Mouse (Mus musculus) midbrain, postnatal 0 days (tissue): ENCODE data around the gene Rimkla. TPM values are rescaled to one million over a fixed set of nuclear protein-coding genes. Genes with fewer than 3 reads are reported as not detected.

Source experiments
- ATAC-seq: fragments of 200-750 bp; cut with Nextera tagmentation; 2 replicates; pipeline ENCODE4 v1.8.0; 2017; ENCODE audit warnings: moderate number of reproducible peaks, mild to moderate bottlenecking, moderate TSS enrichment, moderate library complexity; ENCODE audit not compliant: low FRiP score
- DNase-seq: peaks from one replicate; pipeline ENCODE4 v3.0.0-alpha.2; 2015; ENCODE audit warnings: low spot score
- H3K27ac ChIP-seq: fragments of 300-500 bp; sonication (generic); 2 replicates; pipeline ENCODE4 v1.5.1; 2014; ENCODE audit warnings: low read depth, mild to moderate bottlenecking, low read length, mixed read lengths
- H3K27me3 ChIP-seq: fragments of 300-500 bp; sonication (generic); 2 replicates; pipeline ENCODE4 v1.6.1; 2014; ENCODE audit warnings: low read length, control low read depth, mixed read lengths; ENCODE audit not compliant: insufficient read depth
- H3K36me3 ChIP-seq: fragments of 300-500 bp; sonication (generic); 2 replicates; pipeline ENCODE4 v1.6.1; 2014; ENCODE audit warnings: low read length, control low read depth, mixed read lengths; ENCODE audit not compliant: insufficient read depth
- H3K4me1 ChIP-seq: fragments of 300-500 bp; sonication (generic); 2 replicates; pipeline ENCODE4 v1.6.1; 2014; ENCODE audit warnings: mild to moderate bottlenecking, control low read depth, antibody characterized with exemption, low read length, mixed read lengths; ENCODE audit not compliant: insufficient read depth
- H3K4me2 ChIP-seq: fragments of 300-500 bp; sonication (generic); 2 replicates; pipeline ENCODE4 v1.6.1; 2014; ENCODE audit warnings: low read depth, mild to moderate bottlenecking, low read length, mixed read lengths; ENCODE audit not compliant: poor library complexity, severe bottlenecking
- H3K4me3 ChIP-seq: fragments of 300-500 bp; sonication (generic); 2 replicates; pipeline ENCODE4 v1.5.1; 2014; ENCODE audit warnings: low read depth, mild to moderate bottlenecking, low read length, moderate library complexity
- H3K9ac ChIP-seq: fragments of 300-500 bp; sonication (generic); replicated peaks from 2 replicates; pipeline ENCODE4 v1.6.1; 2014; ENCODE audit warnings: mild to moderate bottlenecking, low read length, moderate library complexity, mixed read lengths; ENCODE audit not compliant: poor library complexity, severe bottlenecking
- H3K9me3 ChIP-seq: fragments of 300-500 bp; sonication (generic); 2 replicates; pipeline ENCODE4 v1.6.1; 2016; ENCODE audit warnings: low read length, control low read depth
- CTCF ChIP-seq: IDR thresholded peaks from 2 replicates; pipeline ENCODE4 v1.5.1; 2016; ENCODE audit warnings: antibody characterized with exemption, mild to moderate bottlenecking
- WGBS: fragments of 180-500 bp; shearing (Covaris S2); extraction: QIAGEN DNeasy Blood & Tissue Kit; methylation state at CpG from one replicate; pipeline ENCODE4 v1.1.7; 2014; 5-methylcytosine and 5-hydroxymethylcytosine counted together
- polyA plus RNA-seq: library from polyadenylated mRNA; unstranded; fragments of >200 nt; fragmentation: Nextera tagmentation; extraction: Ambion mirVana; gene quantifications from 2 replicates; pipeline ENCODE4 v1.2.1, GENCODE M21; 2015
- total RNA-seq: library from RNA; depleted of rRNA; stranded (reverse); fragments of >200 nt; gene quantifications from 2 replicates; pipeline ENCODE4 v1.2.3, GENCODE M21; 2014

Gene Rimkla
- total and polyA plus RNA-seq, 2 experiments from 2014 or later: 25.8 to 45.3 TPM

DNA sequence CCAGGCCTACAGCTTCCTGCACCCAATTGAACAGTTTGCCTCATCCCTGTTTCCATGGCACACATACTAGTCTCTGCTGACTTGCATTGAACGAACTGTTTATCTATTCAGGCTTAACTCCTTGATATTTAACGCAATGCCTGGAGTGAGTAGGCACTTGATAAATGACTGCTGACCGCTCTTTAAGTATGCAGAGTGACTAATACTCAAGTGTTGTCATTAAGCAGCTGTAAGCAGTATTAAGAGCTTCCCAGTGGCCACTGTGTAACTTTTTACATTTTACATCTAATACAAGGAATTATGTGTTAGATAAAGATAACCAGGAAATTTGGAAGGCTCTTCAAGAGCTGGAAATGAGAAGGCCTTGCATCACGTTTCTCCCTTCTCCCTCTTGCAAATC is 42.7 kb upstream of the Rimkla start:
- Histone ChIP-seq H3K27me3 (no peaks in the 10 kb centered on the region), H3K36me3 (no peaks in the 10 kb centered on the region), H3K4me2 (no peak overlapping the region), H3K27ac (no peak overlapping the region), H3K4me1 (peaks cover 4% of the 10 kb centered on the region; the same call in 1 of the 2 replicates), H3K4me3 (no peak overlapping the region), H3K9me3 (no peaks in the 10 kb centered on the region), H3K9ac (no peak overlapping the region)
- no peak for DNase-seq
- ATAC-seq: no peak
- TF ChIP-seq CTCF: no peak
- WGBS: 60% methylated on average over 4 of the region's 4 CpGs

DNA sequence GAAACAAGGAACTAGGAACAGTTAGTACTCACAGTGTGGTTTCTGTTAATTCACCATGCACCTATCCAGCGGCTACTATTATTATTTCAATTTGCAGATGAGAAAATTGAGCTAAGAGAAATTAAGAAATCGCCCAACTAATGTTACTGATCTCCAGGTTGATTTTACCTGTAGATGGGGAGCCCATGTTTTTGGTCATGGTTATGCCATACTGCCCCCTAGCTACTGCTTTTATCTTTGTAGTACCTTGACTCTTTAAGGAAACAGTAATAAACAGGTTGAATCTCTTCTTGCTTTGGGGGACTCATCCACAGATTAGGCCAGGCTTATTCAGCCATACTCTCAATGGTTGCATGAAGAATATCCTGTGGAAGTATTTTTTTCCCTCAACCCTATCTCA is 39.4 kb upstream of the Rimkla start:
- Histone ChIP-seq H3K9ac (no peak overlapping the region), H3K4me2 (no peak overlapping the region), H3K9me3 (no peaks in the 10 kb centered on the region), H3K4me3 (no peak overlapping the region), H3K36me3 (no peaks in the 10 kb centered on the region), H3K27me3 (no peaks in the 10 kb centered on the region), H3K27ac (no peak overlapping the region), H3K4me1 (no peaks in the 10 kb centered on the region)
- DNase-seq (peak; percentile 36), ATAC-seq (no peak)
- TF ChIP-seq CTCF: peak; percentile 46
- WGBS: 71% methylated on average over 2 of the region's 2 CpGs

- H3K4me3 ChIP-seq: no peak overlapping the region
- H3K36me3 ChIP-seq: no peaks in the 10 kb centered on the region
- no peak for TF ChIP-seq CTCF
- H3K27me3 ChIP-seq: no peaks in the 10 kb centered on the region
- peaks cover 9% of the 10 kb centered on the region; the same call in 1 of the 2 replicates for H3K4me1 ChIP-seq
- no peaks in the 10 kb centered on the region for H3K9me3 ChIP-seq
- DNase-seq (no peak), ATAC-seq (no peak)
- no peak overlapping the region for H3K9ac ChIP-seq
- H3K4me2 ChIP-seq: no peak overlapping the region
- no peak overlapping the region for H3K27ac ChIP-seq
Observed at GRCm38 (mm10) chr4:119526329-119526845, 34.0 kb upstream of the Rimkla start.

DNA sequence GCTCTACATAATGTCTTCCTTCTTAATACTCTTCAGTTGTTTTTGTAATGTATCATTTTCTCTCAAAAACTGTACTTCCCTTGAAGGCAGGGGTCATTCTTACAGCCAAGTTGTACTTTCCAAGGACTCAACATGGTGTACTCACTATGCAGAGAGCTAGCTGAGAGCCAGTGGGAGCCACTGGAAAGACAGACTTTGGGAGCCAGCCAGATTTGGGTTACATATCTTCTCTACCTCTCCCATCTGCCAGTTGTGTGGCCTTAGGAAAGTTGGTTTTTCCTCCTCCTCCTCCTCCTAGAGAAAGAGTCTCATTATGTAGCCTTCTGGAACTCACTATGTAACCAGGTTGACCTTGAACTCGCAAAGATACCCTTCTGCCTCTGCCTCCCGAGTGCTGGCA is 32.0 kb upstream of the Rimkla start:
- ATAC-seq (no peak), DNase-seq (no peak)
- Histone ChIP-seq H3K9ac (no peak overlapping the region), H3K27me3 (no peaks in the 10 kb centered on the region), H3K4me1 (peaks cover 9% of the 10 kb centered on the region; the same call in 1 of the 2 replicates), H3K9me3 (no peaks in the 10 kb centered on the region), H3K36me3 (no peaks in the 10 kb centered on the region), H3K4me3 (no peak overlapping the region), H3K27ac (peak overlapping the region; percentile 74), H3K4me2 (no peak overlapping the region)
- 88% methylated on average over 2 of the region's 2 CpGs for WGBS
- TF ChIP-seq CTCF: no peak

DNA sequence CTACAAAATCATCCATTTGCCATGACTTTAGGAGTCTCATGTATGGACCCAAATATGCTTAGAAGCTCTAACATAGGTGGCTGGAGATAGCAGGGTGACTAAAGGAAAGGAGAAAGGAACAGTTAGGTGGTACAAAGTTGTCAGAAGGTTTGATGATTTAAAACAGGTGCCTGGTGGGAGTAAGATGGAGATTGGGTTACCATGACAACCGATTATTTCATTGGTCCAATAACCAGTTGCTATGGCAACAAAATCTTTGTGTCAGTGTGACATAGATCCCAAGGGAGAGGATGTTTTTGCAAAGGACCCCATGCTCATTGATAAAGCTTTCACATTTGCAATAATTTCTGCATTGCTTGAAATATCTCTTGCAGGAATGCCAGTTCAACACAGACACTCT is 31.6 kb upstream of the Rimkla start:
- H3K27ac ChIP-seq: peak overlapping the region; percentile 74
- TF ChIP-seq CTCF: no peak
- H3K4me2 ChIP-seq: 0 out of 2 replicates have a peak overlapping the region, but pooled peaks have one; percentile 18
- no peak overlapping the region for H3K4me3 ChIP-seq
- H3K36me3 ChIP-seq: no peaks in the 10 kb centered on the region
- no peaks in the 10 kb centered on the region for H3K9me3 ChIP-seq
- DNase-seq: peak; percentile 89
- H3K4me1 ChIP-seq: peaks cover 9% of the 10 kb centered on the region; the same call in 1 of the 2 replicates
- no peak overlapping the region for H3K9ac ChIP-seq
- no peaks in the 10 kb centered on the region for H3K27me3 ChIP-seq
- 81% methylated on average over 1 of the region's 1 CpGs for WGBS
- ATAC-seq: peak; percentile 73

- WGBS: 43% methylated on average over 4 of the region's 4 CpGs
- Histone ChIP-seq H3K27ac (peak overlapping the region; percentile 74), H3K9me3 (no peaks in the 10 kb centered on the region), H3K4me2 (0 out of 2 replicates have a peak overlapping the region, but pooled peaks have one; percentile 18), H3K27me3 (no peaks in the 10 kb centered on the region), H3K4me1 (peaks cover 9% of the 10 kb centered on the region; the same call in 1 of the 2 replicates), H3K9ac (no peak overlapping the region), H3K36me3 (no peaks in the 10 kb centered on the region), H3K4me3 (no peak overlapping the region)
- ATAC-seq: peak; percentile 62
- peak; percentile 5; the same call in 1 of the 2 replicates for TF ChIP-seq CTCF
- DNase-seq: peak; percentile 23
Observed at GRCm38 (mm10) chr4:119523575-119523974, 31.1 kb upstream of the Rimkla start.
